Comparison of ENCODE assay signal across 11 mouse cellular contexts in genomic region chr13:71958651-71959050, GRCm38 (mm10). TPM values are rescaled to one million over a fixed set of nuclear protein-coding genes. Genes with fewer than 3 reads are reported as not detected.
DNase-seq lines count a peak whose midpoint lies in the region; ATAC-seq and TF ChIP-seq lines count a peak whose summit lies in the region.
"Had no signal": no experiment of that assay in that cellular context is flagged by ENCODE, and none has a peak within 500 bp of the region (broad histone marks: within the 10 kb centered on the region; RNA-seq: fewer than 3 reads in every experiment).

No protein-coding gene starts in this region.

- no peak for TF ChIP-seq EP300 in heart, postnatal 0 days (IDR thresholded peaks at IDR 0.05; ENCODE audit: low read depth)

- no peak for ATAC-seq in heart, postnatal 0 days (ENCODE audit: insufficient read depth, low read depth)
- no peak for ATAC-seq in hindbrain, embryonic 13.5 days (ENCODE audit: low FRiP score)
- no peak for ATAC-seq in midbrain, embryonic 14.5 days (ENCODE audit: low FRiP score, low TSS enrichment)

- H3K9me3 ChIP-seq in heart, postnatal 0 days (replicated peaks; ENCODE audit: control insufficient read depth, low read length): no peaks in the 10 kb centered on the region
- no peaks in the 10 kb centered on the region for H3K9me3 ChIP-seq in hindbrain, embryonic 13.5 days
- no peaks in the 10 kb centered on the region for H3K9me3 ChIP-seq in midbrain, embryonic 14.5 days (ENCODE audit: control insufficient read depth, low read length)

- 0 out of 2 replicates have a peak, but pooled peaks cover 2% of the 10 kb centered on the region for H3K4me1 ChIP-seq in heart, postnatal 0 days (ENCODE audit: control insufficient read depth, insufficient read depth)
- H3K4me1 ChIP-seq in hindbrain, embryonic 13.5 days (replicated peaks): peaks cover 78% of the 10 kb centered on the region
- H3K4me1 ChIP-seq in midbrain, embryonic 14.5 days (ENCODE audit: control insufficient read depth, insufficient read depth, low read length): peaks cover 44% of the 10 kb centered on the region

- no peak for TF ChIP-seq CTCF in heart, postnatal 0 days (IDR thresholded peaks at IDR 0.05; ENCODE audit: low read depth)

- WGBS in heart, postnatal 0 days: 32% methylated on average over 16 of the region's 16 CpGs
- 4% methylated on average over 16 of the region's 16 CpGs for WGBS in hindbrain, embryonic 13.5 days
- WGBS in midbrain, embryonic 14.5 days: 3% methylated on average over 16 of the region's 16 CpGs

- peak overlapping the region; percentile 69 for H3K4me2 ChIP-seq in heart, postnatal 0 days (ENCODE audit: low read depth, low read length)
- H3K4me2 ChIP-seq in hindbrain, embryonic 13.5 days: peak overlapping the region; percentile 69
- peak overlapping the region; percentile 74 for H3K4me2 ChIP-seq in midbrain, embryonic 14.5 days (ENCODE audit: low read length)

- H3K27ac ChIP-seq in heart, postnatal 0 days (ENCODE audit: low read depth): no peak overlapping the region
- peak overlapping the region; percentile 85 for H3K27ac ChIP-seq in hindbrain, embryonic 13.5 days
- H3K27ac ChIP-seq in midbrain, embryonic 14.5 days (replicated peaks; ENCODE audit: low read depth, low read length): peak overlapping the region; percentile 89
- H3K27ac ChIP-seq: liver, embryonic 14.5 days had no signal

- DNase-seq in heart, postnatal 0 days (ENCODE audit: low spot score): no peak
- DNase-seq in heart, adult 8-10 months (ENCODE audit: low spot score): no peak
- peak; percentile 63 for DNase-seq in embryo, embryonic 10 days (ENCODE audit: low spot score)
- DNase-seq in midbrain, embryonic 14.5 days: peak; percentile 63
- no peak for DNase-seq in thymus, postnatal 25 days
- DNase-seq in spleen, adult 18-20 months: no peak
- DNase-seq in frontal cortex, postnatal 10 days (ENCODE audit: low spot score in 2 of 2): no peak
- DNase-seq: cerebellum, adult 2 months had no signal

- H3K4me3 ChIP-seq in heart, postnatal 0 days (ENCODE audit: low read depth, low read length): peak overlapping the region; percentile 19; the same call in 1 of the 2 replicates
- peak overlapping the region; percentile 62 for H3K4me3 ChIP-seq in hindbrain, embryonic 13.5 days
- H3K4me3 ChIP-seq in midbrain, embryonic 14.5 days (replicated peaks; ENCODE audit: low read depth, low read length): peak overlapping the region; percentile 79

- no peak overlapping the region for H3K9ac ChIP-seq in heart, postnatal 0 days (replicated peaks; ENCODE audit: low read depth, low read length)
- peak overlapping the region; percentile 90 for H3K9ac ChIP-seq in hindbrain, embryonic 13.5 days
- H3K9ac ChIP-seq in midbrain, embryonic 14.5 days (replicated peaks; ENCODE audit: low read length): peak overlapping the region; percentile 93
- H3K9ac ChIP-seq: liver, embryonic 14.5 days had no signal

- no peaks in the 10 kb centered on the region for H3K36me3 ChIP-seq in heart, postnatal 0 days (replicated peaks; ENCODE audit: control insufficient read depth, insufficient read depth, low read length)
- no peaks in the 10 kb centered on the region for H3K36me3 ChIP-seq in hindbrain, embryonic 13.5 days
- H3K36me3 ChIP-seq in midbrain, embryonic 14.5 days (ENCODE audit: control insufficient read depth, insufficient read depth, low read length): peaks cover 24% of the 10 kb centered on the region

- peaks cover 86% of the 10 kb centered on the region for H3K27me3 ChIP-seq in heart, postnatal 0 days (ENCODE audit: control insufficient read depth, insufficient read depth, low read length)
- H3K27me3 ChIP-seq in hindbrain, embryonic 13.5 days: peaks cover 71% of the 10 kb centered on the region
- peaks cover 12% of the 10 kb centered on the region; the same call in 1 of the 2 replicates for H3K27me3 ChIP-seq in midbrain, embryonic 14.5 days (ENCODE audit: control insufficient read depth, insufficient read depth, low read length)

RNA-seq across cellular contexts. Expression of gene Irx1, which starts 4.9 kb away (rescaled TPM):
- 21.4 and 26.1 TPM in 2 replicates for total RNA-seq in heart, postnatal 0 days (2014; rRNA removed; ENCODE audit: low replicate concordance)
- polyA plus RNA-seq in heart, postnatal 0 days (2015; fragmentation: Nextera tagmentation; extraction: Ambion mirVana): 1.4 and 1.5 TPM in 2 replicates
- total RNA-seq in heart, adult 8-10 months (2022): 1 to 10 TPM; 6.4 to 9.3 (median 8.3) TPM
- polyA plus RNA-seq in hindbrain, embryonic 13.5 days (2015; fragmentation: Nextera tagmentation; extraction: Ambion mirVana): 8.3 and 8.7 TPM in 2 replicates
- polyA plus RNA-seq in midbrain, embryonic 14.5 days (2014; fragmentation: Nextera tagmentation; extraction: Ambion mirVana): 10.1 and 16.4 TPM in 2 replicates
- total RNA-seq: hematopoietic stem cell, adult 5-6 weeks had no signal

Comparison
In these comparisons a context has a peak if more than half of its experiments do, and no peak if none do; other contexts are left out.
1. DNase-seq: peak in embryo, embryonic 10 days (single experiment) and midbrain, embryonic 14.5 days (single experiment); none in heart, postnatal 0 days (single experiment), heart, adult 8-10 months (single experiment), thymus, postnatal 25 days (single experiment), spleen, adult 18-20 months (0 of 2) and frontal cortex, postnatal 10 days (0 of 2).
2. H3K4me3 ChIP-seq: peak in every context shown above with its lines; median percentile 79 in midbrain, embryonic 14.5 days; 62 in hindbrain, embryonic 13.5 days; 19 in heart, postnatal 0 days.
3. Peak in every context shown above with its lines, with median percentiles within 50 percentile points of each other: H3K4me2 ChIP-seq.